Mouse (Mus musculus): ENCODE results near the gene Mettl17.

GRCm38 (mm10) chr14:51929309-51929943 lies 44.8 kb downstream of the Mettl17 start:
- TF ChIP-seq GATA1 (IDR thresholded peaks at IDR 0.05; ENCODE audit: borderline replicate concordance, low read length) (no peak), FLI1 (IDR thresholded peaks at IDR 0.05; ENCODE audit: low read length) (no peak)
